Mouse (Mus musculus) limb, embryonic 14.5 days (tissue): ENCODE data around the gene Gabpb1. TPM values are rescaled to one million over a fixed set of nuclear protein-coding genes. Genes with fewer than 3 reads are reported as not detected.

Experiments
- ATAC-seq: fragments of 200-750 bp; cut with Nextera tagmentation; 2 replicates; pipeline ENCODE4 v1.8.0; 2017; ENCODE audit warnings: low read depth, moderate number of reproducible peaks, moderate TSS enrichment; ENCODE audit not compliant: low FRiP score
- DNase-seq: peaks from one replicate; pipeline ENCODE4 v3.0.0-alpha.2; 2015; ENCODE audit warnings: low spot score
- H3K27ac ChIP-seq: fragments of 300-500 bp; sonication (generic); replicated peaks from 2 replicates; pipeline ENCODE4 v1.5.1; 2014; ENCODE audit warnings: low read depth, mild to moderate bottlenecking, low read length, moderate library complexity, mixed read lengths
- H3K27me3 ChIP-seq: fragments of 300-500 bp; sonication (generic); 2 replicates; pipeline ENCODE4 v1.6.1; 2014; ENCODE audit warnings: low read length, mixed read lengths; ENCODE audit not compliant: control insufficient read depth, insufficient read depth
- H3K36me3 ChIP-seq: fragments of 300-500 bp; sonication (generic); 2 replicates; pipeline ENCODE4 v1.6.1; 2014; ENCODE audit warnings: mild to moderate bottlenecking, low read length, moderate library complexity, mixed read lengths; ENCODE audit not compliant: control insufficient read depth, insufficient read depth
- H3K4me1 ChIP-seq: fragments of 300-500 bp; sonication (generic); 2 replicates; pipeline ENCODE4 v1.6.1; 2014; ENCODE audit warnings: antibody characterized with exemption, low read length, mixed read lengths; ENCODE audit not compliant: control insufficient read depth, insufficient read depth
- H3K4me2 ChIP-seq: fragments of 300-500 bp; sonication (generic); replicated peaks from 2 replicates; pipeline ENCODE4 v1.6.1; 2014; ENCODE audit warnings: low read depth, mild to moderate bottlenecking, low read length, moderate library complexity; ENCODE audit not compliant: severe bottlenecking
- H3K4me3 ChIP-seq: fragments of 300-500 bp; sonication (generic); replicated peaks from 2 replicates; pipeline ENCODE4 v1.5.1; 2014; ENCODE audit warnings: low read length
- H3K9ac ChIP-seq: fragments of 300-500 bp; sonication (generic); 2 replicates; pipeline ENCODE4 v1.6.1; 2014; ENCODE audit warnings: mild to moderate bottlenecking, low read depth, low read length, moderate library complexity; ENCODE audit not compliant: severe bottlenecking
- H3K9me3 ChIP-seq: fragments of 300-500 bp; sonication (generic); 2 replicates; pipeline ENCODE4 v1.6.1; 2016; ENCODE audit warnings: low read length; ENCODE audit not compliant: control insufficient read depth
- POLR2A ChIP-seq: fragments of 200-500 bp; IDR thresholded peaks from 2 replicates; pipeline ENCODE4 v1.8.0; 2012; ENCODE audit warnings: inconsistent platforms, mild to moderate bottlenecking, moderate library complexity, borderline replicate concordance; ENCODE audit not compliant: insufficient read depth, insufficient read length; ENCODE audit errors: extremely low read depth
- whole genome bisulfite sequencing: fragments of 180-500 bp; shearing (Covaris S2); extraction: QIAGEN DNeasy Blood & Tissue Kit; methylation state at CpG from one replicate; pipeline ENCODE4 v1.1.7; 2014; 5-methylcytosine and 5-hydroxymethylcytosine counted together
- polyA plus RNA-seq, 2 experiments: library from polyadenylated mRNA; depleted of rRNA in 1 of 2; stranded (reverse) in 1 of 2; unstranded in 1 of 2; fragments of >200 nt; fragmentation: Nextera tagmentation in 1 of 2; extraction: Ambion mirVana in 1 of 2; gene quantifications; 2 replicates each; pipeline versions ENCODE4 v1.2.1 to v1.2.3; 2012 to 2014

Gabpb1 gene
- polyA plus RNA-seq, 2 experiments = 44.6 to 48.0 TPM

- Histone ChIP-seq H3K27ac (no peak overlapping the region), H3K4me2 (no peak overlapping the region), H3K9ac (no peak overlapping the region), H3K9me3 (no peaks in the 10 kb centered on the region), H3K4me3 (no peak overlapping the region), H3K36me3 (no peaks in the 10 kb centered on the region), H3K4me1 (no peaks in the 10 kb centered on the region), H3K27me3 (no peaks in the 10 kb centered on the region)
- DNase-seq (no peak), ATAC-seq (no peak)
- 89% methylated on average over 7 of the region's 7 CpGs for WGBS
- TF ChIP-seq POLR2A = no peak
Measured at GRCm38 (mm10) chr2:126596347-126597072, 79.6 kb downstream of the Gabpb1 start.

GRCm38 (mm10) chr2:126593831-126594610 lies 82.1 kb downstream of the Gabpb1 start:
- peak; percentile 65 for ATAC-seq
- Histone ChIP-seq H3K9ac (peak overlapping the region; percentile 45), H3K4me1 (no peaks in the 10 kb centered on the region), H3K27me3 (no peaks in the 10 kb centered on the region), H3K4me3 (peak overlapping the region; percentile 31), H3K36me3 (no peaks in the 10 kb centered on the region), H3K4me2 (peak overlapping the region; percentile 51), H3K27ac (no peak overlapping the region), H3K9me3 (no peaks in the 10 kb centered on the region)
- peak; percentile 63 for DNase-seq
- no peak for TF ChIP-seq POLR2A
- 25% methylated on average over 26 of the region's 26 CpGs for WGBS

DNA sequence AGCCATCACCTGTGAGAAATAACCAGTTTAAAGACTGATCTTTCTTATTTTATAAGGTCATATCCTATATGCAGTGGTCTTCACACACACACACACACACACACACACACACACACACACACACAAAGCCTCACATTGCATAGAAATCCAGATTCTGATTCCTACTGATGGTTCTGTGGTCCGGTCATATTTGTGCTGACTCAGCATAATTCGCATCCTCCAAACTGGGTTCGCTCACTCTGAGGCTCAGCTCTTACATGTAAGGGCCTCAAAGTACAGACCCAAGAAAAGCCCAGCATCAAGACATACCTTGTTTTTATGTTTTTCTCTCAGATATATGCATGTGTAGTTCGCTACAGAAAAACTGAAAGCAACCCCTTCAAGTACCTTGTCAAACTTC lies 84.8 kb downstream of the Gabpb1 start:
- Histone ChIP-seq H3K36me3 (no peaks in the 10 kb centered on the region), H3K4me1 (no peaks in the 10 kb centered on the region), H3K27ac (no peak overlapping the region), H3K9ac (no peak overlapping the region), H3K4me2 (no peak overlapping the region), H3K9me3 (no peaks in the 10 kb centered on the region), H3K4me3 (no peak overlapping the region), H3K27me3 (no peaks in the 10 kb centered on the region)
- no peak for DNase-seq
- WGBS = 94% methylated on average over 4 of the region's 4 CpGs
- ATAC-seq = no peak
- no peak for TF ChIP-seq POLR2A

- ATAC-seq = no peak
- WGBS = 77% methylated on average over 3 of the region's 3 CpGs
- no peak for TF ChIP-seq POLR2A
- Histone ChIP-seq H3K36me3 (no peaks in the 10 kb centered on the region), H3K9ac (no peak overlapping the region), H3K9me3 (no peaks in the 10 kb centered on the region), H3K27me3 (no peaks in the 10 kb centered on the region), H3K27ac (no peak overlapping the region), H3K4me2 (no peak overlapping the region), H3K4me3 (no peak overlapping the region), H3K4me1 (no peaks in the 10 kb centered on the region)
- DNase-seq = no peak
Measured at GRCm38 (mm10) chr2:126587468-126587867, 88.7 kb downstream of the Gabpb1 start.

GRCm38 (mm10) chr2:126584621-126585369 lies 91.3 kb downstream of the Gabpb1 start:
- DNase-seq = no peak

More at GRCm38 (mm10) chr2:126584621-126585369, 91.3 kb downstream of the Gabpb1 start:
- Histone ChIP-seq H3K36me3 (no peaks in the 10 kb centered on the region), H3K4me2 (no peak overlapping the region), H3K9ac (no peak overlapping the region), H3K27ac (no peak overlapping the region), H3K4me3 (no peak overlapping the region), H3K9me3 (no peaks in the 10 kb centered on the region), H3K4me1 (no peaks in the 10 kb centered on the region), H3K27me3 (no peaks in the 10 kb centered on the region)
- TF ChIP-seq POLR2A = no peak
- no peak for ATAC-seq
- WGBS = 76% methylated on average over 8 of the region's 8 CpGs
